In the genomic region with DNA sequence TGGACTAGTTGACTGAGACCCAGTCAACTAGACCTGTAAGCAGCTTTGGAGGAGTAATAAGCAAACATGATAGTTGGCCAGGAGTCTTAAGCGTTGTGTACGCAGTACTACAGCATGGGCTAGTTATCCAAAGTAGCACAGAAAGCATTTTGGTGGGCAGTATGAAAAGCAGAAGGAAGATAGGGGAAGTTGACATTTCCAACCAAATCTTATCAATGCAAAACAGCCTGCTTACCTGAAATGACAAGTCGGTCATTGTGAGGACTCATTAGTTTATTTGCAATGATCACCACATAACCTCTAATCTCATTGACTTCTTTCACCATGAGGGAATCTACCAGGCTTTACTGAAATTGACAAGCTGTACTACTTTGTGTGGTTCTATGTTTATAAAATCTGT, we compare ENCODE assay signal across 34 mouse cellular contexts.
"Had no signal": no experiment of that assay in that cellular context is flagged by ENCODE, and none has a peak within 500 bp of the region (broad histone marks: within the 10 kb centered on the region; RNA-seq: fewer than 3 reads in every experiment).

No protein-coding gene starts in this region.

- H3K4me3 ChIP-seq: heart, embryonic 10.5 days; heart, embryonic 12.5 days; heart, embryonic 13.5 days; heart, embryonic 15.5 days; hindbrain, embryonic 10.5 days; hindbrain, embryonic 12.5 days; hindbrain, embryonic 13.5 days; hindbrain, embryonic 15.5 days; intestine, embryonic 15.5 days; kidney, embryonic 15.5 days; layer of hippocampus, adult 2 months; left cerebral cortex, adult 2 months had no signal

- H3K4me1 ChIP-seq: heart, embryonic 10.5 days; heart, embryonic 12.5 days; heart, embryonic 13.5 days; heart, embryonic 15.5 days; hindbrain, embryonic 12.5 days; intestine, embryonic 15.5 days; kidney, embryonic 15.5 days had no signal

- H3K4me2 ChIP-seq: heart, embryonic 11.5 days; heart, embryonic 12.5 days; heart, embryonic 13.5 days; heart, embryonic 15.5 days; hindbrain, embryonic 12.5 days; hindbrain, embryonic 13.5 days; hindbrain, embryonic 14.5 days; hindbrain, embryonic 15.5 days; intestine, embryonic 15.5 days; kidney, embryonic 15.5 days had no signal

- H3K9me3 ChIP-seq: heart, embryonic 10.5 days; heart, embryonic 12.5 days; heart, embryonic 15.5 days; hindbrain, embryonic 10.5 days; hindbrain, embryonic 12.5 days; hindbrain, embryonic 13.5 days; hindbrain, embryonic 15.5 days; intestine, embryonic 15.5 days; kidney, embryonic 15.5 days had no signal

- H3K27me3 ChIP-seq: heart, embryonic 12.5 days; heart, embryonic 13.5 days; heart, embryonic 15.5 days; hindbrain, embryonic 12.5 days; hindbrain, embryonic 13.5 days; hindbrain, embryonic 15.5 days; intestine, embryonic 15.5 days; kidney, embryonic 15.5 days had no signal

- H3K36me3 ChIP-seq: heart, embryonic 10.5 days; heart, embryonic 12.5 days; heart, embryonic 13.5 days; heart, embryonic 15.5 days; hindbrain, embryonic 10.5 days; hindbrain, embryonic 12.5 days; hindbrain, embryonic 13.5 days; hindbrain, embryonic 15.5 days; intestine, embryonic 15.5 days; kidney, embryonic 15.5 days had no signal

- ATAC-seq: hindbrain, embryonic 16.5 days; hindbrain, postnatal 0 days; inflammation-experienced regulatory T-cells, adult 6 months; intestine, embryonic 15.5 days; intestine, embryonic 16.5 days; intestine, postnatal 0 days had no signal

- H3K27ac ChIP-seq: heart, embryonic 10.5 days; heart, embryonic 13.5 days; heart, embryonic 15.5 days; hindbrain, embryonic 10.5 days; hindbrain, embryonic 12.5 days; hindbrain, embryonic 13.5 days; hindbrain, embryonic 14.5 days; hindbrain, embryonic 15.5 days; hindbrain, postnatal 0 days; intestine, embryonic 15.5 days; kidney, embryonic 15.5 days; kidney, postnatal 0 days; layer of hippocampus, adult 2 months; left cerebral cortex, adult 2 months had no signal

- DNase-seq: heart, postnatal 10 days; heart, postnatal 14 days; heart, postnatal 4 days; kidney, adult 11 months; kidney, adult 18-20 months; kidney, adult 2 months; kidney, adult 8-10 months; kidney, adult 9 months; kidney, postnatal 10 days; kidney, postnatal 25 days; kidney, postnatal 36 days; kidney, postnatal 4 days; layer of hippocampus, adult 9-11 months; layer of hippocampus, postnatal 36 days had no signal

- H3K9ac ChIP-seq: heart, embryonic 12.5 days; heart, embryonic 13.5 days; heart, embryonic 15.5 days; hindbrain, embryonic 12.5 days; hindbrain, embryonic 13.5 days; hindbrain, embryonic 14.5 days; hindbrain, embryonic 15.5 days; intestine, embryonic 15.5 days; kidney, embryonic 15.5 days had no signal
